Mouse (Mus musculus) small intestine, adult 2 months (tissue): ENCODE measurements around the gene Rhbdl1.

Experiments
- CTCF ChIP-seq: fragments of 200-500 bp; IDR thresholded peaks from 2 replicates; pipeline ENCODE4 v1.5.1; 2012; ENCODE audit warnings: low read depth, mild to moderate bottlenecking, control low read depth, inconsistent platforms, low read length, moderate library complexity, mixed read lengths; ENCODE audit not compliant: insufficient replicate concordance, insufficient read length; ENCODE audit errors: extremely low read depth
- POLR2A ChIP-seq: fragments of 200-500 bp; IDR thresholded peaks from 2 replicates; pipeline ENCODE4 v1.6.1; 2012; ENCODE audit warnings: low read depth, mild to moderate bottlenecking, control low read depth, inconsistent platforms, low read length, moderate library complexity

DNA sequence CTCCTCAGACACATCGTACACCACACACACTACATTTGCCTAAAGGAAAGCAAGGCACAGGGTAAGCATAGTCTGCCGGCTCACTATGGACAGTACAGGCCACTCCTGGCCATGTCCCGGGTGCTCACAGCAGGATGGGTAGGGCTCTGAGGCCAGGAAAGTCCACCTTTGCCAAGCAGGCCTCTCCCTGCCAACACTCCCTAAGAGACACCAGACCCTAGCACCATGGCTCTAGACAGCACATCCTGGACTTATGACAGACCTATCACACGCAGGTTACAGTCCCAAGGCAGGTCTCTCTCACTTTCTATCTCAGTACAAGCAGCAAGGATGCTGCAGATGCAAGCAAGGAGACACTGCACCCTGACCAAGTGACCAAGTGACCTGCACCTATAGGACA is 6.0 kb upstream of the Rhbdl1 start:
- TF ChIP-seq CTCF (no peak), POLR2A (no peak)
